Mouse (Mus musculus) neural tube, embryonic 14.5 days (tissue): ENCODE results near the gene Pmm2. TPM values are rescaled to one million over a fixed set of nuclear protein-coding genes. Genes with fewer than 3 reads are reported as not detected.

Experiments used
- ATAC-seq: fragments of 200-750 bp; cut with Nextera tagmentation; 2 replicates; pipeline ENCODE4 v1.8.0; 2017; ENCODE audit warnings: low read depth, mild to moderate bottlenecking, moderate TSS enrichment, moderate library complexity
- H3K27ac ChIP-seq: fragments of 300-500 bp; sonication (generic); 2 replicates; pipeline ENCODE4 v1.5.1; 2014; ENCODE audit warnings: low read depth, mild to moderate bottlenecking, control low read depth, low read length, moderate library complexity, mixed read lengths
- H3K27me3 ChIP-seq: fragments of 300-500 bp; sonication (generic); 2 replicates; pipeline ENCODE4 v1.6.1; 2014; ENCODE audit warnings: low read length; ENCODE audit not compliant: control insufficient read depth, insufficient read depth
- H3K36me3 ChIP-seq: fragments of 300-500 bp; sonication (generic); 2 replicates; pipeline ENCODE4 v1.6.1; 2014; ENCODE audit warnings: low read length, mixed read lengths; ENCODE audit not compliant: control insufficient read depth, insufficient read depth
- H3K4me1 ChIP-seq: fragments of 300-500 bp; sonication (generic); 2 replicates; pipeline ENCODE4 v1.6.1; 2014; ENCODE audit warnings: low read length; ENCODE audit not compliant: control insufficient read depth, insufficient read depth
- H3K4me2 ChIP-seq: fragments of 300-500 bp; sonication (generic); 2 replicates; pipeline ENCODE4 v1.6.1; 2014; ENCODE audit warnings: mild to moderate bottlenecking, low read depth, low read length, control low read depth
- H3K4me3 ChIP-seq: fragments of 300-500 bp; sonication (generic); 2 replicates; pipeline ENCODE4 v1.5.1; 2014; ENCODE audit warnings: low read depth, low read length, control low read depth, mixed read lengths
- H3K9ac ChIP-seq: fragments of 300-500 bp; sonication (generic); replicated peaks from 2 replicates; pipeline ENCODE4 v1.6.1; 2014; ENCODE audit warnings: low read depth, mild to moderate bottlenecking, control low read depth, low read length, mixed read lengths
- H3K9me3 ChIP-seq: fragments of 300-500 bp; sonication (generic); 2 replicates; pipeline ENCODE4 v1.6.1; 2016; ENCODE audit warnings: low read length; ENCODE audit not compliant: control insufficient read depth
- WGBS: fragments of 180-500 bp; shearing (Covaris S2); extraction: QIAGEN DNeasy Blood & Tissue Kit; methylation state at CpG from one replicate; pipeline ENCODE4 v1.1.7; 2014; 5-methylcytosine and 5-hydroxymethylcytosine counted together
- polyA plus RNA-seq: library from polyadenylated mRNA; unstranded; fragments of >200 nt; fragmentation: Nextera tagmentation; extraction: Ambion mirVana; gene quantifications from 2 replicates; pipeline ENCODE4 v1.2.1, GENCODE M21; 2014

The Pmm2 gene
- polyA plus RNA-seq, 1 experiment from 2014 or later = 38.7 TPM

DNA sequence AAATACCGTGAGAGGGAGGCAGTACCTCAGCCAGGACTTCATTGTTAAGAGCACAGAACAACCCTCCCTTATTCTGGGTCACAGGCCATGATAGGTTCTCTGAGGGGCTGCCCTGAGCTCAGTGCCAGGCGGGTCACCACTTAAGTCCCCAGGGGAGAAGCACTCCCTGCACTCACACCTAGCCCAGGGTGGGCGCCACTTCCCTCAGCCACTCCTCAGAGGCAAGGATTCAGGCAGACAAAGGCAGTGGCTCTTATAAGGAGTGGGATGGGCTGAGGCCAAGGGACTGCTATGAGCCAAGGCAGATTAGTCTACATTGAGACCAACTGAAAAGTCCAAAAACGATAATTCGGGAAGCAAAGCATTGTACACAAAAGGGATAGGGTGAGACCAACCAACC, 27.9 kb downstream of the Pmm2 start:
- Histone ChIP-seq H3K36me3 (peaks cover 13% of the 10 kb centered on the region; the same call in 1 of the 2 replicates), H3K4me1 (peaks cover 46% of the 10 kb centered on the region), H3K4me3 (no peak overlapping the region), H3K4me2 (no peak overlapping the region), H3K9ac (no peak overlapping the region), H3K27me3 (no peaks in the 10 kb centered on the region), H3K27ac (no peak overlapping the region), H3K9me3 (no peaks in the 10 kb centered on the region)
- no peak for ATAC-seq
- WGBS = 82% methylated on average over 5 of the region's 5 CpGs

DNA sequence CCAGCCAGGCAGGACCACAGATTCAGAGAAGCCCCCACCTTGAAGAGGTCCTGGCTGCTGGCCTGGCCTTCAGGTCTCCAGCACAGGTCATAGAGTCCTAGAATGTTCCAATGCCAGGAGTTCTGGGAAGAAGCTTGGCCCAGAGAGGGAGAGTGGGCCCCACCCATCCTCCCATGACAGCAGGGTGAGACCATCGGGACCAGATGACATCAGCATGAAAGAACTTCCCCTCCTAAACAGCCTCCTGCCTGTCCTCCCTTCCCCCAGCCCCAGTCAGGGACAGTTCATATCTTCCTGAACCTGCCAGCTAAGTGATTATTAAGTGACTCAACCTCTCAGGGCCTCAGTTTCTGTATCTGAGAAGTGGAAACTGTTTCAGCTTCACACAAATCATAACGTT, 29.0 kb downstream of the Pmm2 start:
- no peak for ATAC-seq
- Histone ChIP-seq H3K4me1 (peaks cover 52% of the 10 kb centered on the region), H3K27ac (no peak overlapping the region), H3K4me3 (no peak overlapping the region), H3K9me3 (no peaks in the 10 kb centered on the region), H3K4me2 (no peak overlapping the region), H3K9ac (no peak overlapping the region), H3K36me3 (peaks cover 5% of the 10 kb centered on the region; the same call in 1 of the 2 replicates), H3K27me3 (no peaks in the 10 kb centered on the region)
- WGBS = 63% methylated on average over 2 of the region's 2 CpGs

DNA sequence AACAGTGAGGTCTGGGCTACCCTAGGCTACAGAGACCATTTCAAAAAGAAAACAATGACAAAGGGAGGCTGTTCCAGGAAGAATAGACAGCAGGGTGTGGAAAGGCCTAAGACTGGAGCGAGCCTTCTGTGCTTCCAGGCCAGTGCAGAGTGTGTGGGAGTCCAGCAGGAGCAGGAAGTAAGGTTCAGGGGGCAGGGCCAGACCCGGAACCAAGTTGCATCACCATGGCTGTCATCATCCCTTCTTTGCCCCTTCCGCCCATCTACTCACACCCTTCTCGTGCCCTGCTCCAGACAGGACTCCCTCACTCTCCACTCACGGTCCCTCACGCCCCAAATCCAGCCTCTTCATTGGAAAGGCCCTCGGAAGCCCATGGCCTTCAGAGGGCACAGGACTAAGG, 29.8 kb downstream of the Pmm2 start:
- 88% methylated on average over 7 of the region's 7 CpGs for WGBS
- no peak overlapping the region for H3K9ac ChIP-seq
- H3K27ac ChIP-seq = no peak overlapping the region
- peaks cover 52% of the 10 kb centered on the region for H3K4me1 ChIP-seq
- no peaks in the 10 kb centered on the region for H3K27me3 ChIP-seq
- 0 out of 2 replicates have a peak, but pooled peaks cover 5% of the 10 kb centered on the region for H3K36me3 ChIP-seq
- no peaks in the 10 kb centered on the region for H3K9me3 ChIP-seq
- no peak overlapping the region; the same call in 1 of the 2 replicates for H3K4me2 ChIP-seq
- H3K4me3 ChIP-seq = no peak overlapping the region
- no peak for ATAC-seq

DNA sequence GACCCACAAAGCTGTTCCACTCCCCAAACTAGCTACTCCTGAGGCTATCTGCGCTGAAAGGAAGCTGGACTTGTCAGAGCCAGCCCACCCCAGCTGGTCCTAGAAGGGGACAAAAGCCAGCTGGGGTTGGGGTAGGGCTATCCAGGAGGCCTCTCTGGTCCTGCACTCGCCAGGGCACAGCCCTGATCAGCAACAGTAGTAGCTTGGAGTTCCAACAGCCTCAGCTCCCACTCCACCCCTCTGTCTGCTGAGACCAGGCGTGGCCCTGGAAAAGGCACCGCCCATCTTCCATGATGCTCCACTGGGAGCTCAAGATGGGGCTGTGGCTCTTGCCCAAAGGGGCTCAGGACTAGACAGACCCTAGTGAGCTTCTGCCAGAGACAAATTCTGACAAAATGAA, 30.3 kb downstream of the Pmm2 start:
- Histone ChIP-seq H3K4me1 (peaks cover 52% of the 10 kb centered on the region), H3K4me2 (no peak overlapping the region; the same call in 1 of the 2 replicates)
- ATAC-seq = no peak

DNA sequence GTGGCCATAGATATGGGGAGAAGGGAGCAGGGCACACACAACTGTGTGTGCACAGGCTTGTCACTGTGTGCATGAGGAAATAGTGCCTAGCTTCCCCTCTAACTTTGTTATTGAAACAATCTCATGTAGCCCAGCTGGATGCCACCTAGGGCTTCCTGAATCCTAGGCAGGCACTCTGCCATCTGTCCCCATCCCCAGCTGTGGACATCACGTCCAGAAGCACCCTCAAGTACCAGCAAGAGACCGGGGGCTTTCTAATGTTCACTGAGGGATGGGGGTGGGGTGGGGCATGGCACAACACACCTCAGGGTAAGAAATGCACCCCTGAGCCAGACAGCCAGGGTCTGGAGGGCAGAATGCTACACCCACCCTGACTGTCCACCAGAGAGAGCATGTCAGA, 30.9 kb downstream of the Pmm2 start:
- H3K9ac ChIP-seq = no peak overlapping the region
- no peak overlapping the region for H3K27ac ChIP-seq
- no peak overlapping the region for H3K4me3 ChIP-seq
- H3K36me3 ChIP-seq = 0 out of 2 replicates have a peak, but pooled peaks cover 5% of the 10 kb centered on the region
- no peaks in the 10 kb centered on the region for H3K9me3 ChIP-seq
- ATAC-seq = no peak
- WGBS = 51% methylated on average over 2 of the region's 2 CpGs
- no peaks in the 10 kb centered on the region for H3K27me3 ChIP-seq
- H3K4me2 ChIP-seq = peak overlapping the region; percentile 16; the same call in 1 of the 2 replicates
- peaks cover 52% of the 10 kb centered on the region for H3K4me1 ChIP-seq

More for the DNA sequence above, 30.3 kb downstream of the Pmm2 start:
- Histone ChIP-seq H3K27ac (no peak overlapping the region), H3K9me3 (no peaks in the 10 kb centered on the region), H3K27me3 (no peaks in the 10 kb centered on the region), H3K4me3 (no peak overlapping the region), H3K36me3 (0 out of 2 replicates have a peak, but pooled peaks cover 5% of the 10 kb centered on the region), H3K9ac (0 out of 2 replicates have a peak overlapping the region, but pooled peaks have one; percentile 11)
- WGBS = 74% methylated on average over 4 of the region's 4 CpGs

DNA sequence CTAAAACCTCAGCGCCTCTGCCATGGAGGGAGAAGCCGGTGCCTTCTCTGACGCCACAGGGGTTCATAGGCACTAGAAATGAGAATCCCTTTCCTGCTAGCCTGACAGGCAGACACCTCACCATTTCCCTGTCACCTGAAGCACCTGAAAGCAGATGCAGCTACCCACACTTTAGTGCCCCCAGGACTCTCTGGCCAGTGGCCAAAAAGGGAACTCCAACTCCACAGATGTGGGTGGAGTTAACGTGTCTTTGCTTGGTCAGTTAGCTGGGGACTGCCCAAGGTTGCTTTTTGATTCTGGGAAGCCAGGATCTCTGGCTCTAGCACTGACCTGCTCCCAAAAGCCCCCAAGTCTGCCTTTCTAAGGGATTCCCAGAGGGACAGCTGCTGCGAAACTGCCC, 32.0 kb downstream of the Pmm2 start:
- Histone ChIP-seq H3K36me3 (no peaks in the 10 kb centered on the region), H3K4me2 (peak overlapping the region; percentile 89), H3K9ac (peak overlapping the region; percentile 80), H3K9me3 (no peaks in the 10 kb centered on the region), H3K27ac (peak overlapping the region; percentile 79), H3K4me1 (peaks cover 46% of the 10 kb centered on the region), H3K4me3 (peak overlapping the region; percentile 89), H3K27me3 (no peaks in the 10 kb centered on the region)
- ATAC-seq = no peak
- 50% methylated on average over 5 of the region's 5 CpGs for WGBS

DNA sequence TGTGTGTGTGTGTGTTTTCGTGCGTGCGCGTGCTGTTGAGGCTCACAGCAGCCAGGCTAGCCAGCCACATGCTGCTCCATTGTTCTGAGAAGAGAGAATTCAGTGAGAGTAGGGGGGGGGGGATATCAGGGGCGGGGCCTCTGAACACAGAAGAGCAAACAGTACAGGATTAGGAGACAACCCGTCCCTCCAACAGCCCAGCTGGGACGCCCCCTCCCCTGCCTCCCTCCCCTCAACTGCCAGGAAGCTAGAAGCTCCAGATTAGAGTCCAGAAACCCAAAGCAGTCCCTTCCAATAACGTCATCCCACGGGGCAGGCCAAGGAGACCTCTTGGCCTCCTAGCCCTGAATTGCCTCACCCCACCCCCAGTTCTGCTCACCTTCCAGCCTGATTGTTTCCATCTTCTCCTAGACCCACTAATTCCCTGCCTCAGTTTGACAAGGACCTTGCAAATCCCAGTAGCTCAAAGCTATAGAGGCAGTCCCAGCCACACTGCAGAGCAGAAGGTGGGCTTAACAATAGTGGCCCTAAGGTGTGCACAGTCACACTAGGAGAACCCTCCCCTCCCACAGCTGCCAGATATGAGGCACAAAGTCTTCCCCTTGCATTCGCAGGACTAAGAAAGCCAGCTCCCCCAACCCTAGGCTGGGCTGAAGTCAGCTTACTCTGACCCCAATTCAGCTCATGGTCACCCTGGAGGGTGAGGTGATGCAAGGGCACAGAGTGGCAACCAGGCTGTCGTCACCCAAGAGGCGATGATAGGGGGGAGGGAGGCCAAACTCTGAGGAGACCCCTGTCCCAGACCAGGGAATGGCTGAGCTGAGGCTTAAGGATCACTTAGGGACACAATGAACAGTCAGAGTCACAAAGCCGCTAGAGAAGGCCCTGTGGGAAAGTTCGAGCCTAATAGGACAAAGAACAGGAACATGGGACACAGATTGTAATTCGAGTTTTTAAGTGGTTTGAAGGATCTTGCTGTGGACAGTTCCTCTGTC, 32.9 kb downstream of the Pmm2 start:
- Histone ChIP-seq H3K9me3 (no peaks in the 10 kb centered on the region), H3K36me3 (no peaks in the 10 kb centered on the region), H3K4me1 (peaks cover 44% of the 10 kb centered on the region), H3K9ac (peak overlapping the region; percentile 80), H3K27ac (peak overlapping the region; percentile 79), H3K27me3 (no peaks in the 10 kb centered on the region), H3K4me2 (peak overlapping the region; percentile 89), H3K4me3 (peak overlapping the region; percentile 89)
- ATAC-seq = peak; percentile 39
- WGBS = 6% methylated on average over 14 of the region's 15 CpGs

DNA sequence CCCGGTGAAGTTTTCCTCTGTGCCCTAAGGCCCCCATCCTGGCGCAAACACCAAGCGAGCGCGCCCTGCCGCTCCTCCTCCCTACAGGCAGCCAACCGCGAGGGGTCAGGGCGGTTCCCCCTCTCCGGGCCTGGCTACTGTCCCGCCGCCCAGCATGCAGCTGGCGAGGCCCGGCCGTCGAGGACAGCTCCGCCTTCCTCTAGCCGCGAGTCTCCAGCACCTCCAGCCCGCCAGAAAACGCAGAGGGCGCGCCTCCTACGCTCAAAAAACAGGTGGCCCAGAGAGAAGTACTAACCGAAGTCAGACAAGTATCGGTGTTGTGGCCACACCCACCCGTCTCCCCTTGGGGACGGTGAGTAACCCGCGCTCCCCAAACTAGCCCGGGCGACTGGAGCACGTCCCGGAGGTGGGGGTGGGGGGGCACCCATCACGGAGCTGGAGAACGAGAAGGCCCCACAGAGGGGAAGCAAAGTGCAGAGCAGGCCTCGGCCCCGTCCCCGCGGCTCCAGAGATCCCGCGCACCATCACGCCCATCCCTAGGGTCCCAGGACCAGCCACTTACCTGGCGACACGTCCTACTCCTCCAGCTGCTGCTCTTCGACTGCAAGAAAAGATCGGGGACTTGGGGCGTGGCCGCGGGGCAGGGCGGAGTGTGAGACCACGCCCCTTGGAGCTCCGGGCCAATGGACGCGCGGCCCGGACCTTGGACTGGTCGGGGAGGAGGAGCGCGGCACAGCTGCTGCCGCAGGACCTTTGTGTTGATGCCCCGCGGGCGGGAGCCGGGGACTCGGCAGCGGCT, 34.3 kb downstream of the Pmm2 start, which contains the start of gene Carhsp1:
Gene Carhsp1 (minus strand): TSS at position 605 of the 799 bp plus-strand sequence.
- Histone ChIP-seq H3K4me3 (peak within 1 kb of the TSS; percentile 89), H3K9me3 (no peaks in the 10 kb centered on the region), H3K9ac (peak within 1 kb of the TSS; percentile 80), H3K4me2 (peak within 1 kb of the TSS; percentile 89), H3K27ac (peak within 1 kb of the TSS; percentile 79), H3K27me3 (no peaks in the 10 kb centered on the region), H3K36me3 (no peaks in the 10 kb centered on the region), H3K4me1 (peaks cover 35% of the 10 kb centered on the region)
- WGBS = under 1% methylated on average over 63 of the region's 67 CpGs
- ATAC-seq = peak; percentile 93
